Mouse (Mus musculus): Measurements from ENCODE around the gene Hmmr.

DNA sequence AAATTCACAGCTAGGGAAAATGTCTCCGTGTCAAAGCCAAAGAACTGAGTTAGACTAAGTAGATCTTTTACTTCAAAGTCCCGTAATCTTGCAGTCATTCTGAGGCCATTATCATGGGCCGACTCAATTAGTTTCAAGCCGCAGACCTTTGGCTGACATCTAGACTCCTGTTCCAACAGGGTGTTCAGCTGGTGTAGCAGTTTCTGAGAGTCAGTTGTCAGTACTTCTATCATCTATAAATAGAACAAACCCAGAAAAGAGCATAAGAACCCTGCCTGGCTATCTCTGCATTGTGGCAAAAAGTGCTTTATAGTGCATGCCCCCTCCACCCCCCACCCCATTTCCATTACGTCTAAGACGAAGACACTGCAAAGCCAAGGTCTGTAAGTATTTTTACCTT is 20.6 kb upstream of the Hmmr start:
- TF ChIP-seq CTCF (IDR thresholded peaks at IDR 0.05; ENCODE audit: extremely low read depth, insufficient read depth, low read length), result no peak
- no peak for TF ChIP-seq POLR2A (IDR thresholded peaks at IDR 0.05; ENCODE audit: extremely low read depth, insufficient read depth, low read length)

Measured in cortical plate, adult 2 months (tissue).